ENCODE assay signal across 8 mouse cellular contexts in genomic region chr10:15300199-15301085, GRCm38 (mm10).
A peak's percentile ranks its signal among the peaks of the same experiment; 100 is the strongest.
DNase-seq lines count a peak whose midpoint lies in the region; ATAC-seq and TF ChIP-seq lines count a peak whose summit lies in the region.

No protein-coding gene starts in this region.

- H3K27me3 ChIP-seq in embryonic facial prominence, embryonic 13.5 days: no peaks in the 10 kb centered on the region
- H3K27me3 ChIP-seq in kidney, embryonic 14.5 days (ENCODE audit: control insufficient read depth, insufficient read depth, low read length): no peaks in the 10 kb centered on the region
- no peaks in the 10 kb centered on the region for H3K27me3 ChIP-seq in limb, embryonic 14.5 days (ENCODE audit: control insufficient read depth, insufficient read depth, low read length)
- no peaks in the 10 kb centered on the region for H3K27me3 ChIP-seq in midbrain, embryonic 16.5 days (ENCODE audit: control insufficient read depth, insufficient read depth, low read depth, low read length)
- H3K27me3 ChIP-seq in spleen, adult 2 months (ENCODE audit: control insufficient read depth, insufficient read depth, low read length): no peaks in the 10 kb centered on the region

- H3K9ac ChIP-seq in embryonic facial prominence, embryonic 13.5 days: no peak overlapping the region
- H3K9ac ChIP-seq in kidney, embryonic 14.5 days (ENCODE audit: low read depth, low read length): no peak overlapping the region
- no peak overlapping the region for H3K9ac ChIP-seq in limb, embryonic 14.5 days (ENCODE audit: low read depth, low read length, severe bottlenecking)
- no peak overlapping the region for H3K9ac ChIP-seq in midbrain, embryonic 16.5 days (ENCODE audit: low read depth, low read length)

- no peak for ATAC-seq in embryonic facial prominence, embryonic 13.5 days (ENCODE audit: insufficient number of reproducible peaks, insufficient read depth, low FRiP score, low TSS enrichment, low read depth)
- peak; percentile 91 for ATAC-seq in kidney, embryonic 14.5 days (ENCODE audit: low FRiP score, low TSS enrichment)
- peak; percentile 74 for ATAC-seq in limb, embryonic 14.5 days (ENCODE audit: low FRiP score, low read depth)
- ATAC-seq in midbrain, embryonic 16.5 days: peak; percentile 95

- H3K4me1 ChIP-seq in embryonic facial prominence, embryonic 13.5 days: 0 out of 2 replicates have a peak, but pooled peaks cover 6% of the 10 kb centered on the region
- H3K4me1 ChIP-seq in kidney, embryonic 14.5 days (ENCODE audit: control insufficient read depth, insufficient read depth, low read length): no peaks in the 10 kb centered on the region
- no peaks in the 10 kb centered on the region for H3K4me1 ChIP-seq in limb, embryonic 14.5 days (ENCODE audit: control insufficient read depth, insufficient read depth, low read length)
- peaks cover 9% of the 10 kb centered on the region for H3K4me1 ChIP-seq in midbrain, embryonic 16.5 days (ENCODE audit: control insufficient read depth, insufficient read depth, low read length)
- no peaks in the 10 kb centered on the region for H3K4me1 ChIP-seq in spleen, adult 2 months (ENCODE audit: control insufficient read depth, insufficient read depth, insufficient read length)

- H3K4me2 ChIP-seq in embryonic facial prominence, embryonic 13.5 days: peak overlapping the region; percentile 41
- no peak overlapping the region; the same call in 1 of the 2 replicates for H3K4me2 ChIP-seq in kidney, embryonic 14.5 days (replicated peaks; ENCODE audit: low read depth, low read length)
- peak overlapping the region; percentile 6 for H3K4me2 ChIP-seq in limb, embryonic 14.5 days (replicated peaks; ENCODE audit: low read depth, low read length, severe bottlenecking)
- H3K4me2 ChIP-seq in midbrain, embryonic 16.5 days (ENCODE audit: low read length): peak overlapping the region; percentile 42

- peak; percentile 83 for DNase-seq in A20 (ENCODE audit: low read depth, low spot score)
- DNase-seq in adrenal gland, postnatal 4 days (ENCODE audit: low spot score in 2 of 2): peak; percentile 26 to 65
- DNase-seq in heart, adult 9 months (ENCODE audit: low spot score in 2 of 2): peak; percentile 38 to 64
- peak; percentile 93 for DNase-seq in limb, embryonic 14.5 days (ENCODE audit: low spot score)
- peak; percentile 32 to 49 for DNase-seq in spleen, adult 2 months (ENCODE audit: low read depth in 1 of 2, low spot score in 2 of 2)

- H3K4me3 ChIP-seq in embryonic facial prominence, embryonic 13.5 days: peak overlapping the region; percentile 19; the same call in 1 of the 2 replicates
- no peak overlapping the region for H3K4me3 ChIP-seq in kidney, embryonic 14.5 days (ENCODE audit: low read length)
- H3K4me3 ChIP-seq in limb, embryonic 14.5 days (replicated peaks; ENCODE audit: low read length): peak overlapping the region; percentile 15; the same call in 1 of the 2 replicates
- peak overlapping the region; percentile 7; the same call in 1 of the 2 replicates for H3K4me3 ChIP-seq in midbrain, embryonic 16.5 days (ENCODE audit: low read depth, low read length)
- H3K4me3 ChIP-seq in spleen, adult 2 months (ENCODE audit: extremely low read depth, insufficient read depth, insufficient read length): peak overlapping the region; percentile 14; the same call in 1 of the 2 replicates

- no peaks in the 10 kb centered on the region for H3K36me3 ChIP-seq in embryonic facial prominence, embryonic 13.5 days
- H3K36me3 ChIP-seq in kidney, embryonic 14.5 days (ENCODE audit: control insufficient read depth, insufficient read depth, low read length): no peaks in the 10 kb centered on the region
- H3K36me3 ChIP-seq in limb, embryonic 14.5 days (ENCODE audit: control insufficient read depth, insufficient read depth, low read length): no peaks in the 10 kb centered on the region
- no peaks in the 10 kb centered on the region for H3K36me3 ChIP-seq in midbrain, embryonic 16.5 days (ENCODE audit: control insufficient read depth, insufficient read depth, low read length)
- no peaks in the 10 kb centered on the region for H3K36me3 ChIP-seq in spleen, adult 2 months (ENCODE audit: control insufficient read depth, insufficient read depth, low read length)

- peak; percentile 66; the same call in 1 of the 2 replicates for TF ChIP-seq CTCF in spleen, adult 2 months (IDR thresholded peaks at IDR 0.05; ENCODE audit: extremely low read depth, insufficient read depth, insufficient read length, insufficient replicate concordance)

- no peak for TF ChIP-seq POLR2A in limb, embryonic 14.5 days (IDR thresholded peaks at IDR 0.05; ENCODE audit: borderline replicate concordance, extremely low read depth, insufficient read depth, insufficient read length)
- no peak for TF ChIP-seq POLR2A in spleen, adult 2 months (IDR thresholded peaks at IDR 0.05; ENCODE audit: low read depth, low read length)

- H3K9me3 ChIP-seq in embryonic facial prominence, embryonic 13.5 days: no peaks in the 10 kb centered on the region
- no peaks in the 10 kb centered on the region for H3K9me3 ChIP-seq in kidney, embryonic 14.5 days (ENCODE audit: control insufficient read depth, low read length)
- H3K9me3 ChIP-seq in limb, embryonic 14.5 days (ENCODE audit: control insufficient read depth, low read length): no peaks in the 10 kb centered on the region
- H3K9me3 ChIP-seq in midbrain, embryonic 16.5 days (replicated peaks; ENCODE audit: control insufficient read depth, low read length, poor library complexity, severe bottlenecking): no peaks in the 10 kb centered on the region

- WGBS in embryonic facial prominence, embryonic 13.5 days: 28% methylated on average over 8 of the region's 8 CpGs
- WGBS in kidney, embryonic 14.5 days: 36% methylated on average over 8 of the region's 8 CpGs
- WGBS in limb, embryonic 14.5 days: 32% methylated on average over 8 of the region's 8 CpGs
- 36% methylated on average over 8 of the region's 8 CpGs for WGBS in midbrain, embryonic 16.5 days
- WGBS in spleen, adult 2 months: 26% methylated on average over 8 of the region's 8 CpGs

- no peak overlapping the region for H3K27ac ChIP-seq in embryonic facial prominence, embryonic 13.5 days
- H3K27ac ChIP-seq in kidney, embryonic 14.5 days (ENCODE audit: low read depth, low read length): no peak overlapping the region
- H3K27ac ChIP-seq in limb, embryonic 14.5 days (replicated peaks; ENCODE audit: low read depth, low read length): no peak overlapping the region
- peak overlapping the region; percentile 43; the same call in 1 of the 2 replicates for H3K27ac ChIP-seq in midbrain, embryonic 16.5 days (ENCODE audit: low read length)
- H3K27ac ChIP-seq in spleen, adult 2 months (ENCODE audit: insufficient read depth, low read length): no peak overlapping the region; the same call in 1 of the 2 replicates

Comparison
In these comparisons a context has a peak if more than half of its experiments do, and no peak if none do; other contexts are left out.
1. DNase-seq: peak in every context shown above with its lines; median percentile 93 in limb, embryonic 14.5 days; 83 in A20; 51 in heart, adult 9 months; 46 in adrenal gland, postnatal 4 days; 40 in spleen, adult 2 months.